Mouse (Mus musculus): ENCODE measurements at regions not wholly inside any gene's neighbourhood (a gene's known extent, or its start where the extent isn't known, plus 50 kb on each side); places are given as distances from the start of the nearest gene placed in this dataset.
A peak's percentile ranks its signal among the peaks of the same experiment; 100 is the strongest.
"Not testable (repeated sequence)": the region's sequence is repeated elsewhere in the genome, so short reads cannot be mapped to it uniquely, and the experiment has no call there.

GRCm38 (mm10) chrX:104931153-104931706 is 74.2 kb upstream of the Magee2 start:
- DNase-seq = no peak

GRCm38 (mm10) chrX:104951587-104951986 is 94.5 kb upstream of the Magee2 start:
- no peak for DNase-seq

- DNase-seq = not testable (repeated sequence)
These were observed 95.7 kb upstream of the Magee2 start for GRCm38 (mm10) chrX:104952809-104953208.

DNA sequence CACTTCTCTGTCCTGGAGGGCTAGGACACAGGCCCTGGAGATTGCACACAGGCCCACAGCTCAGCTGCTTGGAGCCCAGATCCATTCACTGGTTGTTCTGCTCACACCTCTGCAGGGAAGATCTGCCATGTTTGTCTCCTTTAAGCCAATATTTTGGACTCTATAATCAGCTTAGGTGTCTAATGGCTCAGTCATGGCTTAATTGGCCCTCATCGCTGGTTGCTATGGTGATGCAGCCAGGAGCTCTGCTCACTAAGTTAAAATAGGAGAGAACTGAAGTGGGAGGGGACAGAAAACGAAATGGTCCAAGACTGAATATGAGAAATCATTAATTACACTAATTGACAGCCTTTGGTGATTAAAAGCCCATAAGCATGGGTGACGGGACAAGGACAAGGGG is 96.3 kb upstream of the Magee2 start:
- not testable (repeated sequence) for DNase-seq

- no peak for DNase-seq
These were observed 101.1 kb upstream of the Pbdc1 start for GRCm38 (mm10) chrX:104978432-104978831.

GRCm38 (mm10) chrX:105003260-105003659 is 76.3 kb upstream of the Pbdc1 start:
- no peak for DNase-seq

DNA sequence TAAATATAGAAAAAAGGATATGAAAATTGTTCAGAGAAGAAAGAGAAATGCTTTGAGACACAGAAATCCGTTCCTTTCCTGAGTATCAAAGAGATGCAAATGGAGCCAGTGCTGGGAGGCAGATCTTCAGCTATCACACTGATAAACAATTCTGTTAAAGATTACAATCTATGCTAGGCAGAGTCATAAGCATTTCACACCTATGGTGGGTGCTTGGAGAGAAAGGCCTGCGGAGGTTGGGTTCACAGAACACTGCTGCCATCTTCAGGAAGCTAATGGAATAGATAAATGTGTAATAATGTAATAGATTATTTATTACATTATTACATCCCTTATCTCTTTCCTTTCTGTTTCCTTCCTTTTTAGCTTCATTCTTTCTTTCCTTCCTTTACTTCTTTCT is 73.1 kb upstream of the Pbdc1 start:
- DNase-seq = peak; percentile 4 to 25

Data from cerebellum, adult 18-20 months (tissue).